Mouse (Mus musculus): ENCODE measurements at regions not wholly inside any gene's neighbourhood (a gene's known extent, or its start where the extent isn't known, plus 50 kb on each side); places are given as distances from the start of the nearest gene placed in this dataset.
"Not testable (repeated sequence)": the region's sequence is repeated elsewhere in the genome, so short reads cannot be mapped to it uniquely, and the experiment has no call there.

DNA sequence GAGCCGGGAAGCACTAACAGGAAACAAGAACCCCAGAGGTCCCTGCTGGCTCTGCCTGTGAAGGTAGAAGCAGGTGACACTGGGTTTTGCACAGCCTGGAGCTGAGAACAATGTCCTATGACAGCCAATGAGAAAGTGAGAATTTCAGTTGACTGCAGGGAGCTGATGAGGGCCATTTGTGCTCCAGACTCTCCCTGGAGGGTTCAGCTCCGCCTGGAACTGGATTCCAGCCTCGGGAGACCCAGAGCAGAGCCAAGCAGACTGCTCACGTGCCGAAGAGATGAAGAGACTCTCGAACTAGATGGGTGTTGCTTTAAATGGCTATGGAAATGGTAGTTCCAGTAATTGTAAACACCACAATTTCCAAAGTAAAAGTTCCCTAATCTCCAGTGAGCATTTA, 93.5 kb downstream of the Cand1 start:
- no peak for DNase-seq

- no peak for DNase-seq
Observed at GRCm38 (mm10) chr10:119142866-119143265, 97.0 kb downstream of the Cand1 start.

- DNase-seq = no peak
Observed at GRCm38 (mm10) chr10:119142307-119142706, 97.5 kb downstream of the Cand1 start.

GRCm38 (mm10) chr10:119138237-119138636, 101.6 kb downstream of the Cand1 start:
- no peak for DNase-seq

DNA sequence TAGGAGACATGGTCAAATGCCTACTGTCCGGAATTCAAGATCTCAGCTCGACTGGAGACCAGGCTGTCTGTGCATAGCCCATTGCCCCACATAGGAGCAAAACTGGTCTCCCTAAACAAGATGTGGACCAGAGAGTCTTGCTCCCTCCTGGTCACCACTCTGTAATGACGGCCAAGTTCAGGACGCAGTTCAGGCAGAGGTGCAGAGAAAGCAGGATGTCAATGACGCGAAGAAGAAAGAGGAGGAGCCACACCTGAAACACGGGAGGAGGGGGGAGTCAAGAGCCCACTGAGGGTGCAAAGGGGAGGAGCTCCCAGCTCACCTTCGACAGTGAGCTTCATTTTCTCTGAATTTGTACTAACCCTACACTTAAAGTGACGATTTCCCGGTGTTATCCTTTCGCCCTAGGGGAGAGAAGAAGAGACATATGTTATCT, 104.3 kb downstream of the Cand1 start:
- DNase-seq = no peak

DNA sequence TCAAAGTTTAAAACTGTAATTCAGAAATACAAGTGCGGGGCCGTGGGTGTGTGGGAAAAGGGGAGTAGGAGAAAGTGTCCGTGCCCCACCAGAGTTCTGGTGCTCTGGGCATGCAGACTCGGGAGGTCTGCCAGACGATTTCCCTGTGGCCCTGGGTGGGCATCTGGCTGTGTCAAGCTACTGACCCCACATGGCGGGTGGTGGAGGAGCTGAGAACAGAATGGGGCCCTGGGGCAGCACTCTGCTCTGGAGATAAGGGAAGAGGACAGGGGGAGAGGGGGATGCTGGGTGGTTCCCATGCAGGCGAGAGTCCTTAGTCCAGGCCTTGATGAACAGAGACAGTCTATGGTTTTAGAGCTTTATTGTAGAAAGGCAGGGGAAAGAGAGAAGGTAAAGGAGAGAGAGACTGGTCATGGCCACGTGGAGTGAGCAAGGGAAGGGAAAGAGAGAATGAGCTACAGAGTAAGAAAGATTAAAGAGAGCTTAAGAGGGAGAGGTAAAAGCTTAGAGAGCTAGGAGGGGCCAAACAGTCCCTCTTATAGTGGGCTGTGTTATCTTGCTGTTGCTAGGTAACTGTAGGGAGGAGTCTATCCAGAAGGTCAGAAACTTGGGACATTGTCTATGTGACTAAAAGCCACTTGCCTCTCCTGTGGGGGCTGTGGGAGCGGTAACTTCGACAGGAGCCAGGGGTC, 104.9 kb downstream of the Cand1 start:
- DNase-seq = peak; percentile 55

DNA sequence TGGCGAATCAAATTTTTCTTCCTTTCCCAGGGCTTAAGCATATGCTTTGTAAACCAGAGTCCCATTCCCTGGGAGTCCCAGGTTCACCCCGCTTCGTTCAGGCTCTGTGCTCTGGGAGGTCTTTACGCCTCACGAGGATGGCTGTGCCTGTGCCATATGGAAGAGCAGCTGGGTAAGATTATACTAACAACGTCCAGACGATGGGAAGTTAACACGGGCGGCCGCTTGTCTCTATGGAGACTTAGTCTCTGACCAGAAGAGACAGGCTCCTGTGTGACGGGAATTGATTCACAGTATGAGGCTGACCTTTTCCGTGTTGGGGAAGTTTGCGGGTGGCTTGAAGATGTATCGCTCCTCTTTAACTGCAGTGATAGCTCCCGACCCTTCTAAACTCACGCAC, 107.9 kb downstream of the Cand1 start:
- DNase-seq = peak; percentile 95

GRCm38 (mm10) chr10:119130676-119131075, 109.2 kb downstream of the Cand1 start:
- DNase-seq = no peak

GRCm38 (mm10) chr10:119128035-119128434, 111.8 kb downstream of the Cand1 start:
- no peak for DNase-seq

GRCm38 (mm10) chr10:119123517-119123916, 116.3 kb downstream of the Cand1 start:
- peak; percentile 79 for DNase-seq

- DNase-seq = peak; percentile 50
Observed at GRCm38 (mm10) chr10:119122347-119122746, 117.5 kb downstream of the Cand1 start.

- no peak for DNase-seq
Observed at GRCm38 (mm10) chr10:119121575-119121974, 118.3 kb downstream of the Cand1 start.

DNA sequence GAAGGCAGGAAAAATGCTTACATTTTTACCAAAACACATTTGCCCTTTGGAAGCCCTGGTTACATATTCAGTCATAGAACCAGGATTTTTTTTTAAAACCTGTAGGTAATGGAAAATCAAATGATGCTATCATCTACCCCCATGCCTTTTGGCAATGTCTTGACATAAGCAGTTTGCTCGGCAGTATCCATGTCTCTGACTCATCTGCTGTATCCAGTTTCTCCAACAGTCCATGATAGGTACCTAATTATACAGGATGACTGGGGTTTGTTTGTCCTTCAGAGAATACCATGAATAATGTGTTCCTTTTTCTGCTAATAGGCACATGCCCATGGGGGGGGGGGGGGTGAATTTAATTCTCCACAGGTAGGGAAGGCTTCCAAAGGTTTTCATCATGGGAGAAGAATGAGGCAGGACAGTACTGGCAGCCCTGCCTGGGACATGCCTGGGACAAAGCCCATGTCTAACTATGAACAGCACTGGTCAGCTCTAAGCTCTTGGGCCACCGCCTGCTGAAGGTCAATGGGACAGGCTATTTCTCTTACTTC, 122.9 kb downstream of the Cand1 start:
- DNase-seq = no peak

DNA sequence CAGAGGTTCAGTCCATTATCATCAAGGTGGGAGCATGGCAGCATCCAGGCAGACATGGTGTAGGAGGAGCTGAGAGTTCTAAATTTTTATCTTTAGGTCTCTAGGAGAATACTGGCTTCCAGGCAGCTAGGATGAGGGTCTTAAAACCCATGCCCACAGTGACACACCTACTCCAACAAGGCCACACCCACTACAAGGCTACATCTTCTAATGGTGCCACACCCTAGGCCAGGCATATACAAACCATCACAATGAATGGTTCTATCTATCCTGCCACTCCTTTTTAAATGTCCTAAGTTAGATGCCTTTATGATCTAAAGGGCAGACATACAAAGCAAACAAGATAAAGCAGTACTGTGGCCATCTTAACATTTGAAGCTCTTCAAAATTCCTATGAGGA, 124.7 kb downstream of the Cand1 start:
- not testable (repeated sequence) for DNase-seq

GRCm38 (mm10) chr10:119114653-119115052, 125.2 kb downstream of the Cand1 start:
- peak; percentile 33 for DNase-seq

DNA sequence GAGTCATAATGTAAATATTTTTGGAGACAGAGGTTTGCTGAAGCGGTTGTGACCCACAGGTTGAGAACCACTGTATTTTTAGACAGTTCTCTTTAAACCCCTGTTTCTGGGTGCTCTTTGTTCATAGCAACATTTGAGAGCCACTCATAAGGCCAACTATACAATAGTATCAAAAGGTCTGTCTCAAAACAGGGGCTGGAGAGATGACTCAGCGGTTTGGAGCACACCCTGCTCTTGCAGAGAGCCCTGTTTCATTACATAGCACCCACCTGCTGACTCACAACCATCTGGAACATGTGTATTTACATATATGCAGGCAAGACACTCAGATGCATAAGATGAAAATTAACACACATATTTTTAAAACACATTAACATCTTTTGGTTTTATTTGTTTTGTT, 128.0 kb downstream of the Cand1 start:
- DNase-seq = no peak

DNA sequence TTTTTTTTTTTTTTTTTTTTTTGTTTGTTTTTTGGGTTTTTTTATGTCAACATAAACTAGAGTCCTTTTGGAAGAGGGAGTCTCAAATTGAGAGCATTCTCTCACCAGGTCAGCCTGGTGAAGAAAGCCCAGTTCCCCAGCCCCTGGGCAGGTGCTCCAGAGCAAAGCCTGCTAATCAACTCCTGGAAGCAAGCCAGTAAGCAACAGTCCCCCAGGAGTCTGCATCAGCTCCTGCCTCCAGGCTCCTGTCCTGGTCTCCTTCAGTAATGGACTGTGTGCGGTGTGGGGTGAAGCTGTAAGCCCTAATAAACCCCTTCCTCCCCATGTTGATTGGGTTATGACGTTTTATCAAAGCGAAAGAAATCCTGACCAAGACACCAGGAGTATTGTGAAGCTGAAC, 128.4 kb downstream of the Cand1 start:
- peak; percentile 52 for DNase-seq

GRCm38 (mm10) chr10:119110614-119111013, 129.2 kb downstream of the Cand1 start:
- DNase-seq = peak; percentile 49

DNA sequence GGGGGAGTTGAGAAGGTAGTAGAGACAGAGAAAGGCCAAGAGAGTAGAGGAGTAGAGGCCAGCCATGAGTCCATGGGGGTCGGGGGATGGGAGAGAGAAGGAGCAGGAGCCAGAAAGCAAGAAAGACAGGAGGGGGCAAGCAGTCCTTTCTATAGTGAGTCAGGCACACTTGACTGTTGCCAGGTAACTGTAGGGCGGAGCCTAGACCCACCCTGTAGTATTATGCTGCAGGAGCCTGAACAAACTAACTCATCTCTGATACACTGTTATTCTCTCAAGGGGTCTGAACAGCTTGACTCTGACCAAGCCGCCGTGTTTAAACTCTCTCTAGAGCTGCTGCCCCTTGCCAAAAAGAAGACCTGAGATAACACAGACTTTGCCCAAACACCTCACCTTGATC, 130.6 kb downstream of the Cand1 start:
- no peak for DNase-seq

GRCm38 (mm10) chr10:119107728-119108127, 132.1 kb downstream of the Cand1 start:
- DNase-seq = no peak

DNA sequence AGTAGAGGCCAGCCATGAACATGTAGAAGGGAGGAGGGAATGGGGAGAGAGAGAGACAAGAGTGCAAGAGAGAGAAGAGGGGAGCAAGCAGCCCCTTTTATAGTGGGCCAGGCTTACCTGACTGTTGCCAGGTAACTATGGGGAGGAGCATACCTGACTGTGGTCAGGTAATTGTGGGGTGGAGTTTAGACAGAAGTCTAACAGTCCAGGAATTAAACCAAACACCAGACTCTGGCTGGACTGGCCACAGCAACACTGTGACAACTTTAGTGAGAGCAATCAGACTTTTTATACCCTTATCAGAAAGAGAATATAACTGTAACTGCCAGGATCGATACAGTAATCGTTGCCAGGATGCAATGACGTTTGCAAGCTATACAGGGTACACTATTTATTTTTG, 133.8 kb downstream of the Cand1 start:
- no peak for DNase-seq

DNA sequence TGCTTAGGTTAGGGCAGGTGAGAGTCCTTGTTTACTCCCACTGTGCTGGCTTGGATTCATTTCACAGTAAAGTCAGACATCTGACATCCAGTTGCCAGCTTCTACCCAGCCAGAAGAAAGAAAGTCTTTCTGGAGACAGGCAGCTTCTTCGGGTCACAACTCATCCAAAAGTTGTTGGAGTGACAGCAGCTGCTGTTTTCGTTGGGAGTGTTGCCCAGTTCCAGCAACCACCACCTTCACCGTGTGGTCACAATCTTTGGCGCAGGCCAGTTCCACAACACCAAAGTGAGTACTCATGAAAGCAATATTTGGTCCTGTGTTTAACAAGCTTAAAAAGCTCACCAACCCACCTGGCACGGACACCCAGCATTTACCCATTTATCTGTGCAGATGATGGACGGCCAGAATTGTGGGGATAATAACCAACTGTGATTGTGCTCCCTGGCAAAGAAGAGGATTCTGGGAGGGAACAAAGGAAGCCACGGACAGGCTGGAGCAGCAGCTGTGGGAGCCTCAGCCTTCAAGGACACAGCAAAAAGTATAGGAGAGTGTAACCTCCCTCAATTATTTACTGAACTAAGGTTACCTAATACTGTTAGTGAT, 134.5 kb downstream of the Cand1 start:
- no peak for DNase-seq

GRCm38 (mm10) chr10:119100511-119100910, 139.3 kb downstream of the Cand1 start:
- peak; percentile 78 for DNase-seq

GRCm38 (mm10) chr10:119099092-119099792, 140.6 kb downstream of the Cand1 start:
- DNase-seq = no peak

Data from retina, postnatal 1 day (tissue).